Mouse (Mus musculus): ENCODE measurements around the gene Emg1.

- TF ChIP-seq POLR2A (IDR thresholded peaks at IDR 0.05; ENCODE audit: borderline replicate concordance, control insufficient read depth, low read depth, low read length): no peak
- TF ChIP-seq CTCF (IDR thresholded peaks at IDR 0.05; ENCODE audit: control insufficient read depth, insufficient read depth, low read length): no peak
Observed at GRCm38 (mm10) chr6:124706061-124706627, 5.8 kb downstream of the Emg1 start.
